Mouse (Mus musculus) bone marrow macrophage, adult 2 months (primary cell): ENCODE measurements around the gene Pdzd2.

Experiments
- CTCF ChIP-seq: IDR thresholded peaks from 2 replicates; pipeline ENCODE4 v1.5.1; 2012; ENCODE audit warnings: low read depth, mild to moderate bottlenecking, low read length, moderate library complexity
- POLR2A ChIP-seq: IDR thresholded peaks from 2 replicates; pipeline ENCODE4 v1.6.1; 2012; ENCODE audit warnings: mild to moderate bottlenecking, low read depth, low read length, borderline replicate concordance

- TF ChIP-seq CTCF: no peak
- TF ChIP-seq POLR2A: no peak
Observed at GRCm38 (mm10) chr15:12788536-12788935, 48.8 kb upstream of the Pdzd2 start.
